Mouse (Mus musculus) olfactory bulb, adult 2 months (tissue): ENCODE data around the gene Gm45808. TPM values are rescaled to one million over a fixed set of nuclear protein-coding genes. Genes with fewer than 3 reads are reported as not detected.

Source experiments
- H3K27ac ChIP-seq: fragments of 200-500 bp; 2 replicates; pipeline ENCODE4 v1.5.1; 2012; ENCODE audit warnings: low read depth, low read length; ENCODE audit not compliant: insufficient read depth
- H3K4me1 ChIP-seq: fragments of 200-500 bp; 2 replicates; pipeline ENCODE4 v1.6.1; 2012; ENCODE audit warnings: low read length; ENCODE audit not compliant: control insufficient read depth, insufficient read depth
- H3K4me3 ChIP-seq: fragments of 200-500 bp; 2 replicates; pipeline ENCODE4 v1.5.1; 2012; ENCODE audit warnings: mild to moderate bottlenecking, low read depth, low read length, moderate library complexity; ENCODE audit not compliant: insufficient read depth
- CTCF ChIP-seq: fragments of 200-500 bp; IDR thresholded peaks from 2 replicates; pipeline ENCODE4 v1.5.1; 2012; ENCODE audit warnings: low read depth, mild to moderate bottlenecking, low read length, moderate library complexity; ENCODE audit not compliant: insufficient read depth
- POLR2A ChIP-seq: fragments of 200-500 bp; IDR thresholded peaks from 2 replicates; pipeline ENCODE4 v1.6.1; 2012; ENCODE audit warnings: mild to moderate bottlenecking, low read depth, low read length, moderate library complexity; ENCODE audit not compliant: insufficient read depth
- WGBS: fragments of 180-500 bp; shearing (Covaris S2); methylation state at CpG from one replicate; pipeline ENCODE4 v1.1.7; 2018; 5-methylcytosine and 5-hydroxymethylcytosine counted together
- polyA plus RNA-seq: library from polyadenylated mRNA; stranded (reverse); fragments of >200 nt; gene quantifications from 2 replicates; pipeline ENCODE4 v1.2.4, GENCODE M21; 2012; ENCODE audit warnings: low replicate concordance; ENCODE audit not compliant: missing spikeins, insufficient read depth, insufficient read length

The Gm45808 gene
- polyA plus RNA-seq, 1 experiment = not detected

- Histone ChIP-seq H3K4me3 (peak overlapping the region; percentile 68), H3K4me1 (peaks cover 25% of the 10 kb centered on the region), H3K27ac (no peak overlapping the region)
- WGBS = 3% methylated on average over 7 of the region's 7 CpGs
- TF ChIP-seq POLR2A (no peak), CTCF (no peak)
Measured at GRCm38 (mm10) chr7:45433835-45434202, 52.8 kb downstream of the Gm45808 start.

GRCm38 (mm10) chr7:45426556-45426955 lies 60.1 kb downstream of the Gm45808 start:
- 88% methylated on average over 8 of the region's 8 CpGs for WGBS
- H3K4me1 ChIP-seq = no peaks in the 10 kb centered on the region
- H3K4me3 ChIP-seq = no peak overlapping the region
- H3K27ac ChIP-seq = no peak overlapping the region
- TF ChIP-seq CTCF (no peak), POLR2A (no peak)

GRCm38 (mm10) chr7:45421194-45421593 lies 65.4 kb downstream of the Gm45808 start:
- Histone ChIP-seq H3K27ac (no peak overlapping the region), H3K4me3 (no peak overlapping the region), H3K4me1 (no peaks in the 10 kb centered on the region)
- 93% methylated on average over 14 of the region's 14 CpGs for WGBS
- TF ChIP-seq POLR2A (no peak), CTCF (no peak)

GRCm38 (mm10) chr7:45420615-45420919 lies 66.0 kb downstream of the Gm45808 start, which contains the start of gene Lhb:
Lhb (plus strand) TSS chr7:45420820.
- no peak for TF ChIP-seq POLR2A
- no peak for TF ChIP-seq CTCF
- Histone ChIP-seq H3K4me3 (no peak within 1 kb of the TSS), H3K27ac (no peak within 1 kb of the TSS), H3K4me1 (peaks cover 4% of the 10 kb centered on the region)
- 71% methylated on average over 6 of the region's 6 CpGs for WGBS

GRCm38 (mm10) chr7:45419859-45420614 lies 66.6 kb downstream of the Gm45808 start:
- 30% methylated on average over 27 of the region's 27 CpGs for WGBS
- Histone ChIP-seq H3K27ac (no peak overlapping the region), H3K4me1 (peaks cover 5% of the 10 kb centered on the region), H3K4me3 (no peak overlapping the region)
- no peak for TF ChIP-seq CTCF
- no peak for TF ChIP-seq POLR2A

- 14% methylated on average over 13 of the region's 13 CpGs for WGBS
- H3K4me3 ChIP-seq = no peak overlapping the region
- TF ChIP-seq CTCF (no peak), POLR2A (no peak)
- H3K27ac ChIP-seq = no peak overlapping the region
- H3K4me1 ChIP-seq = peaks cover 17% of the 10 kb centered on the region
Measured at GRCm38 (mm10) chr7:45417962-45418492, 68.6 kb downstream of the Gm45808 start.

Other genes starting within 250 kb of the Gm45808 start
- gene Cd37, start 247.7 kb downstream of the Gm45808 start, polyA plus RNA-seq = not detected in 2 replicates
- not detected in 2 replicates for gene Slc6a16, start 245.7 kb downstream of the Gm45808 start, polyA plus RNA-seq
- not detected in 2 replicates for gene Slc6a21, start 209.3 kb downstream of the Gm45808 start, polyA plus RNA-seq
- gene Trpm4, start 153.0 kb downstream of the Gm45808 start, polyA plus RNA-seq = not detected in 2 replicates
- gene Hrc, start 151.5 kb downstream of the Gm45808 start, polyA plus RNA-seq = not detected in 2 replicates
- gene Ppfia3, start 119.8 kb downstream of the Gm45808 start, polyA plus RNA-seq = not detected in 2 replicates
- gene Lin7b, start 116.2 kb downstream of the Gm45808 start, polyA plus RNA-seq = not detected in 2 replicates
- gene Snrnp70, start 91.1 kb downstream of the Gm45808 start, polyA plus RNA-seq = 1,039 and 1,720 TPM in 2 replicates
- gene Kcna7, start 81.2 kb downstream of the Gm45808 start, polyA plus RNA-seq = not detected in 2 replicates
- gene Ntf5, start 73.1 kb downstream of the Gm45808 start, polyA plus RNA-seq = not detected in 2 replicates
- gene Lhb, start 66.0 kb downstream of the Gm45808 start, polyA plus RNA-seq = not detected in 2 replicates
- not detected in 2 replicates for gene Gys1, start 52.0 kb downstream of the Gm45808 start, polyA plus RNA-seq
- not detected in 2 replicates for gene Ruvbl2, start 48.7 kb downstream of the Gm45808 start, polyA plus RNA-seq
- gene Ftl1, start 26.9 kb downstream of the Gm45808 start, polyA plus RNA-seq = 553 and 835 TPM in 2 replicates
- not detected in 2 replicates for gene Bax, start 19.9 kb downstream of the Gm45808 start, polyA plus RNA-seq
- gene Tulp2, start 4.9 kb downstream of the Gm45808 start, polyA plus RNA-seq = not detected in 2 replicates
- gene Dhdh, start 2.0 kb upstream of the Gm45808 start, polyA plus RNA-seq = not detected in 2 replicates
- not detected in 2 replicates for gene Nucb1, start 23.6 kb upstream of the Gm45808 start, polyA plus RNA-seq
- not detected in 2 replicates for gene Ppp1r15a, start 39.5 kb upstream of the Gm45808 start, polyA plus RNA-seq
- gene Plekha4, start 39.5 kb upstream of the Gm45808 start, polyA plus RNA-seq = not detected in 2 replicates
- gene Hsd17b14, start 68.1 kb upstream of the Gm45808 start, polyA plus RNA-seq = not detected in 2 replicates
- not detected in 2 replicates for gene Bcat2, start 83.3 kb upstream of the Gm45808 start, polyA plus RNA-seq
- not detected in 2 replicates for gene Fgf21, start 128.7 kb upstream of the Gm45808 start, polyA plus RNA-seq
- gene Fut1, start 130.5 kb upstream of the Gm45808 start, polyA plus RNA-seq = not detected in 2 replicates
- gene Izumo1, start 135.0 kb upstream of the Gm45808 start, polyA plus RNA-seq = not detected in 2 replicates
- gene Rasip1, start 140.7 kb upstream of the Gm45808 start, polyA plus RNA-seq = not detected in 2 replicates
- not detected in 2 replicates for gene Mamstr, start 153.2 kb upstream of the Gm45808 start, polyA plus RNA-seq
- not detected in 2 replicates for gene Fut2, start 179.6 kb upstream of the Gm45808 start, polyA plus RNA-seq
- gene Ntn5, start 197.2 kb upstream of the Gm45808 start, polyA plus RNA-seq = not detected in 2 replicates
- not detected in 2 replicates for gene Sec1, start 207.6 kb upstream of the Gm45808 start, polyA plus RNA-seq
- not detected in 2 replicates for gene Car11, start 213.0 kb upstream of the Gm45808 start, polyA plus RNA-seq
- 386 TPM in 1 of 2 replicates, not detected in the other for gene Dbp, start 218.3 kb upstream of the Gm45808 start, polyA plus RNA-seq
- not detected in 2 replicates for gene Rpl18, start 228.6 kb upstream of the Gm45808 start, polyA plus RNA-seq
- not detected in 2 replicates for gene Sphk2, start 231.2 kb upstream of the Gm45808 start, polyA plus RNA-seq
- not detected in 2 replicates for gene Fam83e, start 234.4 kb upstream of the Gm45808 start, polyA plus RNA-seq
- gene Spaca4, start 239.0 kb upstream of the Gm45808 start, polyA plus RNA-seq = not detected in 2 replicates